Mouse (Mus musculus) forebrain, embryonic 12.5 days (tissue): ENCODE results near the gene Plbd1. TPM values are rescaled to one million over a fixed set of nuclear protein-coding genes. Genes with fewer than 3 reads are reported as not detected.

ENCODE experiments used
- ATAC-seq: fragments of 200-750 bp; cut with Nextera tagmentation; 2 replicates; pipeline ENCODE4 v1.8.0; 2017; ENCODE audit warnings: moderate TSS enrichment; ENCODE audit not compliant: low FRiP score
- H3K27ac ChIP-seq: fragments of 300-500 bp; sonication (generic); 2 replicates; pipeline ENCODE4 v1.5.1; 2016; ENCODE audit warnings: mild to moderate bottlenecking
- H3K27me3 ChIP-seq: fragments of 300-500 bp; sonication (generic); 2 replicates; pipeline ENCODE4 v1.6.1; 2016; ENCODE audit warnings: mild to moderate bottlenecking
- H3K36me3 ChIP-seq: fragments of 300-500 bp; sonication (generic); replicated peaks from 2 replicates; pipeline ENCODE4 v1.6.1; 2016; ENCODE audit warnings: mild to moderate bottlenecking
- H3K4me1 ChIP-seq: fragments of 300-500 bp; sonication (generic); 2 replicates; pipeline ENCODE4 v1.6.1; 2016
- H3K4me2 ChIP-seq: fragments of 300-500 bp; sonication (generic); 2 replicates; pipeline ENCODE4 v1.6.1; 2016; ENCODE audit warnings: mild to moderate bottlenecking, moderate library complexity
- H3K4me3 ChIP-seq: fragments of 300-500 bp; sonication (generic); replicated peaks from 2 replicates; pipeline ENCODE4 v1.5.1; 2016; ENCODE audit warnings: mild to moderate bottlenecking
- H3K9ac ChIP-seq: fragments of 300-500 bp; sonication (generic); 2 replicates; pipeline ENCODE4 v1.6.1; 2016; ENCODE audit warnings: mild to moderate bottlenecking
- H3K9me3 ChIP-seq: fragments of 300-500 bp; sonication (generic); 2 replicates; pipeline ENCODE4 v1.6.1; 2016
- WGBS: fragments of 180-500 bp; shearing (Covaris S2); methylation state at CpG from one replicate; pipeline ENCODE4 v1.1.7; 2016; 5-methylcytosine and 5-hydroxymethylcytosine counted together
- polyA plus RNA-seq: library from polyadenylated mRNA; unstranded; fragments of >200 nt; fragmentation: Nextera tagmentation; extraction: Ambion mirVana; gene quantifications from 2 replicates; pipeline ENCODE4 v1.2.1, GENCODE M21; 2016

Gene Plbd1
- polyA plus RNA-seq, 1 experiment from 2014 or later = 1.0 TPM

- WGBS = 43% methylated on average over 9 of the region's 9 CpGs
- H3K4me1 ChIP-seq = peaks cover 6% of the 10 kb centered on the region; the same call in 1 of the 2 replicates
- H3K4me2 ChIP-seq = no peak overlapping the region
- no peak overlapping the region for H3K9ac ChIP-seq
- no peaks in the 10 kb centered on the region for H3K27me3 ChIP-seq
- H3K27ac ChIP-seq = no peak overlapping the region
- H3K9me3 ChIP-seq = 0 out of 2 replicates have a peak, but pooled peaks cover 3% of the 10 kb centered on the region
- no peaks in the 10 kb centered on the region for H3K36me3 ChIP-seq
- H3K4me3 ChIP-seq = no peak overlapping the region
- no peak for ATAC-seq
These were observed 16.0 kb downstream of the Plbd1 start for GRCm38 (mm10) chr6:136645754-136646153.

GRCm38 (mm10) chr6:136644171-136644570 lies 17.6 kb downstream of the Plbd1 start:
- Histone ChIP-seq H3K9me3 (0 out of 2 replicates have a peak, but pooled peaks cover 3% of the 10 kb centered on the region), H3K36me3 (no peaks in the 10 kb centered on the region), H3K27me3 (no peaks in the 10 kb centered on the region), H3K4me3 (no peak overlapping the region), H3K4me2 (no peak overlapping the region), H3K27ac (no peak overlapping the region), H3K4me1 (peaks cover 6% of the 10 kb centered on the region; the same call in 1 of the 2 replicates), H3K9ac (no peak overlapping the region)
- ATAC-seq = no peak
- 95% methylated on average over 2 of the region's 2 CpGs for WGBS

GRCm38 (mm10) chr6:136634982-136635381 lies 26.7 kb downstream of the Plbd1 start:
- no peak for ATAC-seq
- WGBS = 76% methylated on average over 3 of the region's 3 CpGs
- H3K36me3 ChIP-seq = no peaks in the 10 kb centered on the region
- peaks cover 17% of the 10 kb centered on the region for H3K27me3 ChIP-seq
- no peak overlapping the region for H3K4me3 ChIP-seq
- no peak overlapping the region for H3K9ac ChIP-seq
- no peak overlapping the region for H3K27ac ChIP-seq
- H3K9me3 ChIP-seq = no peaks in the 10 kb centered on the region
- H3K4me2 ChIP-seq = no peak overlapping the region
- H3K4me1 ChIP-seq = no peaks in the 10 kb centered on the region

GRCm38 (mm10) chr6:136633719-136634118 lies 28.0 kb downstream of the Plbd1 start:
- Histone ChIP-seq H3K36me3 (no peaks in the 10 kb centered on the region), H3K4me3 (no peak overlapping the region), H3K4me1 (peaks cover under 1% of the 10 kb centered on the region; the same call in 1 of the 2 replicates), H3K9ac (no peak overlapping the region), H3K27me3 (peaks cover 17% of the 10 kb centered on the region), H3K27ac (no peak overlapping the region), H3K4me2 (no peak overlapping the region), H3K9me3 (no peaks in the 10 kb centered on the region)
- 80% methylated on average over 6 of the region's 6 CpGs for WGBS
- ATAC-seq = no peak

- H3K27ac ChIP-seq = no peak overlapping the region
- no peak for ATAC-seq
- peaks cover 4% of the 10 kb centered on the region; the same call in 1 of the 2 replicates for H3K4me1 ChIP-seq
- 93% methylated on average over 3 of the region's 3 CpGs for WGBS
- no peak overlapping the region for H3K4me2 ChIP-seq
- H3K9ac ChIP-seq = no peak overlapping the region
- no peaks in the 10 kb centered on the region for H3K36me3 ChIP-seq
- peaks cover 17% of the 10 kb centered on the region for H3K27me3 ChIP-seq
- no peak overlapping the region for H3K4me3 ChIP-seq
- H3K9me3 ChIP-seq = no peaks in the 10 kb centered on the region
These were observed 28.6 kb downstream of the Plbd1 start for GRCm38 (mm10) chr6:136633154-136633553.

GRCm38 (mm10) chr6:136631945-136632534 lies 29.7 kb downstream of the Plbd1 start:
- H3K4me3 ChIP-seq = no peak overlapping the region
- no peaks in the 10 kb centered on the region for H3K36me3 ChIP-seq
- WGBS = 86% methylated on average over 13 of the region's 13 CpGs
- no peak overlapping the region for H3K9ac ChIP-seq
- H3K9me3 ChIP-seq = no peaks in the 10 kb centered on the region
- ATAC-seq = no peak
- no peak overlapping the region for H3K27ac ChIP-seq
- H3K4me1 ChIP-seq = peaks cover 4% of the 10 kb centered on the region; the same call in 1 of the 2 replicates
- peaks cover 22% of the 10 kb centered on the region for H3K27me3 ChIP-seq
- no peak overlapping the region for H3K4me2 ChIP-seq

- Histone ChIP-seq H3K27ac (no peak overlapping the region), H3K9ac (no peak overlapping the region), H3K4me2 (no peak overlapping the region), H3K36me3 (no peaks in the 10 kb centered on the region), H3K9me3 (no peaks in the 10 kb centered on the region), H3K4me3 (no peak overlapping the region), H3K4me1 (peaks cover 4% of the 10 kb centered on the region; the same call in 1 of the 2 replicates), H3K27me3 (peaks cover 23% of the 10 kb centered on the region)
- WGBS = 88% methylated on average over 8 of the region's 8 CpGs
- ATAC-seq = no peak
These were observed 30.2 kb downstream of the Plbd1 start for GRCm38 (mm10) chr6:136631519-136631918.

- Histone ChIP-seq H3K36me3 (no peaks in the 10 kb centered on the region), H3K9me3 (no peaks in the 10 kb centered on the region), H3K27me3 (peaks cover 30% of the 10 kb centered on the region), H3K4me2 (no peak overlapping the region), H3K4me3 (no peak overlapping the region), H3K4me1 (peaks cover 4% of the 10 kb centered on the region; the same call in 1 of the 2 replicates), H3K9ac (no peak overlapping the region), H3K27ac (no peak overlapping the region)
- 86% methylated on average over 5 of the region's 5 CpGs for WGBS
- ATAC-seq = no peak
These were observed 32.1 kb downstream of the Plbd1 start for GRCm38 (mm10) chr6:136629639-136630038.

- no peak overlapping the region for H3K27ac ChIP-seq
- ATAC-seq = no peak
- peaks cover 13% of the 10 kb centered on the region; the same call in 1 of the 2 replicates for H3K27me3 ChIP-seq
- no peak overlapping the region for H3K4me2 ChIP-seq
- H3K9me3 ChIP-seq = no peaks in the 10 kb centered on the region
- H3K4me3 ChIP-seq = no peak overlapping the region
- no peaks in the 10 kb centered on the region for H3K36me3 ChIP-seq
- WGBS = 93% methylated on average over 12 of the region's 12 CpGs
- H3K9ac ChIP-seq = no peak overlapping the region
- H3K4me1 ChIP-seq = peaks cover 4% of the 10 kb centered on the region; the same call in 1 of the 2 replicates
These were observed 36.3 kb downstream of the Plbd1 start for GRCm38 (mm10) chr6:136625421-136625820.

- H3K27me3 ChIP-seq = peaks cover 3% of the 10 kb centered on the region; the same call in 1 of the 2 replicates
These were observed 41.2 kb downstream of the Plbd1 start for GRCm38 (mm10) chr6:136620361-136621139.

GRCm38 (mm10) chr6:136614156-136614555 lies 47.6 kb downstream of the Plbd1 start:
- Histone ChIP-seq H3K9ac (no peak overlapping the region), H3K36me3 (peaks cover 26% of the 10 kb centered on the region), H3K4me1 (no peaks in the 10 kb centered on the region), H3K27me3 (no peaks in the 10 kb centered on the region), H3K9me3 (peaks cover 10% of the 10 kb centered on the region; the same call in 1 of the 2 replicates), H3K4me2 (no peak overlapping the region), H3K27ac (no peak overlapping the region), H3K4me3 (no peak overlapping the region)
- 89% methylated on average over 3 of the region's 3 CpGs for WGBS
- ATAC-seq = no peak

More at GRCm38 (mm10) chr6:136620361-136621139, 41.2 kb downstream of the Plbd1 start:
- Histone ChIP-seq H3K4me2 (no peak overlapping the region), H3K4me3 (no peak overlapping the region), H3K9me3 (no peaks in the 10 kb centered on the region), H3K9ac (no peak overlapping the region), H3K4me1 (no peaks in the 10 kb centered on the region), H3K27ac (no peak overlapping the region), H3K36me3 (no peaks in the 10 kb centered on the region)
- peak; percentile 41; the same call in 1 of the 2 replicates for ATAC-seq
- WGBS = 50% methylated on average over 17 of the region's 17 CpGs

- no peak for ATAC-seq
- WGBS = 95% methylated on average over 3 of the region's 3 CpGs
- Histone ChIP-seq H3K36me3 (peaks cover 43% of the 10 kb centered on the region), H3K4me3 (no peak overlapping the region), H3K4me2 (no peak overlapping the region), H3K27ac (no peak overlapping the region), H3K27me3 (no peaks in the 10 kb centered on the region), H3K9me3 (peaks cover 10% of the 10 kb centered on the region; the same call in 1 of the 2 replicates), H3K4me1 (no peaks in the 10 kb centered on the region), H3K9ac (no peak overlapping the region)
These were observed 49.4 kb downstream of the Plbd1 start for GRCm38 (mm10) chr6:136612312-136612711.
